Mouse (Mus musculus) brown adipose tissue, adult 24 weeks (tissue): ENCODE results near the gene Fam160a1. TPM values are rescaled to one million over a fixed set of nuclear protein-coding genes. Genes with fewer than 3 reads are reported as not detected.

Experiments used
- H3K27ac ChIP-seq: fragments of 200-500 bp; replicated peaks from 2 replicates; pipeline ENCODE4 v1.5.1; 2012; ENCODE audit warnings: low read depth, mild to moderate bottlenecking, low read length
- H3K4me1 ChIP-seq: fragments of 200-500 bp; 2 replicates; pipeline ENCODE4 v1.6.1; 2012; ENCODE audit warnings: low read length, mixed read lengths; ENCODE audit not compliant: control insufficient read depth, insufficient read depth, insufficient read length
- H3K4me3 ChIP-seq: fragments of 200-500 bp; 2 replicates; pipeline ENCODE4 v1.5.1; 2012; ENCODE audit warnings: low read depth, mild to moderate bottlenecking, low read length, moderate library complexity; ENCODE audit not compliant: insufficient read depth
- polyA plus RNA-seq: library from polyadenylated mRNA; stranded (reverse); fragments of >200 nt; gene quantifications from 2 replicates; pipeline ENCODE4 v1.2.4, GENCODE M21; 2012; ENCODE audit not compliant: missing spikeins, insufficient read depth, insufficient read length

Fam160a1 gene
- polyA plus RNA-seq, 1 experiment = 2.5 TPM

GRCm38 (mm10) chr3:85789748-85790147 lies 27.3 kb downstream of the Fam160a1 start:
- Histone ChIP-seq H3K4me3 (no peak overlapping the region), H3K27ac (no peak overlapping the region), H3K4me1 (no peaks in the 10 kb centered on the region)

GRCm38 (mm10) chr3:85786501-85786900 lies 30.6 kb downstream of the Fam160a1 start:
- no peaks in the 10 kb centered on the region for H3K4me1 ChIP-seq
- H3K4me3 ChIP-seq = no peak overlapping the region
- H3K27ac ChIP-seq = no peak overlapping the region

GRCm38 (mm10) chr3:85780906-85781305 lies 36.2 kb downstream of the Fam160a1 start:
- Histone ChIP-seq H3K4me3 (no peak overlapping the region), H3K27ac (no peak overlapping the region), H3K4me1 (no peaks in the 10 kb centered on the region)

- Histone ChIP-seq H3K4me1 (no peaks in the 10 kb centered on the region), H3K4me3 (no peak overlapping the region), H3K27ac (no peak overlapping the region)
Observed at GRCm38 (mm10) chr3:85780332-85780731, 36.8 kb downstream of the Fam160a1 start.

GRCm38 (mm10) chr3:85777841-85778240 lies 39.2 kb downstream of the Fam160a1 start:
- Histone ChIP-seq H3K4me3 (no peak overlapping the region), H3K4me1 (no peaks in the 10 kb centered on the region), H3K27ac (no peak overlapping the region)

GRCm38 (mm10) chr3:85777356-85777755 lies 39.7 kb downstream of the Fam160a1 start:
- Histone ChIP-seq H3K4me1 (no peaks in the 10 kb centered on the region), H3K4me3 (no peak overlapping the region), H3K27ac (no peak overlapping the region)

- no peak overlapping the region for H3K4me3 ChIP-seq
- H3K27ac ChIP-seq = no peak overlapping the region
- H3K4me1 ChIP-seq = no peaks in the 10 kb centered on the region
Observed at GRCm38 (mm10) chr3:85776707-85777106, 40.4 kb downstream of the Fam160a1 start.

- no peak overlapping the region for H3K4me3 ChIP-seq
- no peak overlapping the region for H3K27ac ChIP-seq
Observed at GRCm38 (mm10) chr3:85776126-85776525, 41.0 kb downstream of the Fam160a1 start.

GRCm38 (mm10) chr3:85773886-85774285 lies 43.2 kb downstream of the Fam160a1 start:
- no peak overlapping the region for H3K4me3 ChIP-seq
- H3K27ac ChIP-seq = no peak overlapping the region
- no peaks in the 10 kb centered on the region for H3K4me1 ChIP-seq

More at GRCm38 (mm10) chr3:85776126-85776525, 41.0 kb downstream of the Fam160a1 start:
- H3K4me1 ChIP-seq = no peaks in the 10 kb centered on the region

GRCm38 (mm10) chr3:85773425-85773824 lies 43.7 kb downstream of the Fam160a1 start:
- no peak overlapping the region for H3K27ac ChIP-seq
- no peaks in the 10 kb centered on the region for H3K4me1 ChIP-seq

GRCm38 (mm10) chr3:85764937-85765337 lies 52.2 kb downstream of the Fam160a1 start:
- Histone ChIP-seq H3K27ac (no peak overlapping the region), H3K4me1 (no peaks in the 10 kb centered on the region; the same call in 1 of the 2 replicates), H3K4me3 (no peak overlapping the region)

More at GRCm38 (mm10) chr3:85773425-85773824, 43.7 kb downstream of the Fam160a1 start:
- no peak overlapping the region for H3K4me3 ChIP-seq

GRCm38 (mm10) chr3:85764008-85764834 lies 52.9 kb downstream of the Fam160a1 start:
- Histone ChIP-seq H3K27ac (no peak overlapping the region), H3K4me1 (no peaks in the 10 kb centered on the region; the same call in 1 of the 2 replicates)

GRCm38 (mm10) chr3:85757944-85758343 lies 59.1 kb downstream of the Fam160a1 start:
- Histone ChIP-seq H3K4me1 (no peaks in the 10 kb centered on the region), H3K4me3 (no peak overlapping the region), H3K27ac (no peak overlapping the region)

More at GRCm38 (mm10) chr3:85764008-85764834, 52.9 kb downstream of the Fam160a1 start:
- H3K4me3 ChIP-seq = no peak overlapping the region

GRCm38 (mm10) chr3:85757435-85757834 lies 59.7 kb downstream of the Fam160a1 start:
- Histone ChIP-seq H3K27ac (no peak overlapping the region), H3K4me1 (no peaks in the 10 kb centered on the region), H3K4me3 (no peak overlapping the region)

- H3K4me3 ChIP-seq = no peak overlapping the region
- H3K27ac ChIP-seq = no peak overlapping the region
- no peaks in the 10 kb centered on the region for H3K4me1 ChIP-seq
Observed at GRCm38 (mm10) chr3:85749348-85749747, 67.7 kb downstream of the Fam160a1 start.

GRCm38 (mm10) chr3:85748863-85749262 lies 68.2 kb downstream of the Fam160a1 start:
- Histone ChIP-seq H3K27ac (no peak overlapping the region), H3K4me3 (no peak overlapping the region)

More at GRCm38 (mm10) chr3:85748863-85749262, 68.2 kb downstream of the Fam160a1 start:
- H3K4me1 ChIP-seq = no peaks in the 10 kb centered on the region
